8 mouse cellular contexts compared by ENCODE assay signal in the genomic region with DNA sequence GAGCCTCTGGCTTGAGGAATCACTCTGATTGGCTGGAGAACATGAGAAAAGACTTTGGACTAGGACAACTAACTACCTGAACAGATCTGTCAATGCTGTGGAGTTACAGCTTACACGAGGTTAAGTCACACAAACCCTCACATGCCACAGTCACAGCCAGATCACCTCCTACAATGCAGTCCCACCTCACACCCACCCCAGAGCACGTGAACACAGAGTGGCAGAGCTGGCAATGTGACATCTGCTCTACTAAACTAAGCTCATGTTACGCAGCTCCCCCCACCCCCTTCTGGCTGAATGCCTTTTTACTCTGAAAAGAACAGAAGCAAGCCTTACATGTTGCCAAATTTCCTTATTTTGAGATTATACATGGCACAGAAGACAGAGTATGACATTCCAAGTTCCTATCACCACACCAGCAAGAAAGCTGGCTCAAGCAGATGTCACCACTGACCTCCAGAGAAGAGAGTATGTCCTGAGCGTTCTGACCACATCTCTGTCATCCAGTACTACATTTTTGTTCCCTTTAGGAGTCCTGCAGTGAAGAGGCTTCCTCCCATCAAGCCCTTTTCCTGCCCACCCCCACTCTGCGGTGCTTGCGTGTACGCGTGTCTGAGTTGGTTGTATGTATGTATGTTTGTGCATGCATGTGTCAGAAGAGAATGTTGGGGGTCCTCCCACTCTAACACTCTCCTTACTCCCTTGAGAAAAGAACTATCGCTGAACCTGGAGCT. TPM values are rescaled to one million over a fixed set of nuclear protein-coding genes. Genes with fewer than 3 reads are reported as not detected.
A peak's percentile ranks its signal among the peaks of the same experiment; 100 is the strongest.
DNase-seq lines count a peak whose midpoint lies in the region; ATAC-seq lines count a peak whose summit lies in the region.

No protein-coding gene starts in this region.

- H3K27ac ChIP-seq in embryonic facial prominence, embryonic 11.5 days (replicated peaks; ENCODE audit: low read depth, low read length): no peak overlapping the region
- H3K27ac ChIP-seq in heart, embryonic 13.5 days (replicated peaks): peak overlapping the region; percentile 70
- peak overlapping the region; percentile 6 for H3K27ac ChIP-seq in liver, embryonic 13.5 days
- H3K27ac ChIP-seq in stomach, embryonic 14.5 days (ENCODE audit: low read length): no peak overlapping the region

- H3K4me1 ChIP-seq in embryonic facial prominence, embryonic 11.5 days (ENCODE audit: control insufficient read depth, insufficient read depth, low read length): no peaks in the 10 kb centered on the region
- peaks cover 42% of the 10 kb centered on the region for H3K4me1 ChIP-seq in heart, embryonic 13.5 days
- peaks cover 70% of the 10 kb centered on the region for H3K4me1 ChIP-seq in liver, embryonic 13.5 days (replicated peaks)
- peaks cover 3% of the 10 kb centered on the region; the same call in 1 of the 2 replicates for H3K4me1 ChIP-seq in stomach, embryonic 14.5 days (ENCODE audit: control insufficient read depth, insufficient read depth, low read length)

- intact Hi-C loops in gastrocnemius, postnatal 36 days (cut with DNase I): no loop called here

- no peaks in the 10 kb centered on the region for H3K36me3 ChIP-seq in embryonic facial prominence, embryonic 11.5 days (replicated peaks; ENCODE audit: control insufficient read depth, insufficient read depth, low read depth, low read length)
- no peaks in the 10 kb centered on the region for H3K36me3 ChIP-seq in heart, embryonic 13.5 days
- no peaks in the 10 kb centered on the region for H3K36me3 ChIP-seq in liver, embryonic 13.5 days
- no peaks in the 10 kb centered on the region for H3K36me3 ChIP-seq in stomach, embryonic 14.5 days (ENCODE audit: control insufficient read depth, insufficient read depth, low read length)

- 62% methylated on average over 9 of the region's 9 CpGs for WGBS in embryonic facial prominence, embryonic 11.5 days
- 49% methylated on average over 9 of the region's 9 CpGs for WGBS in heart, embryonic 13.5 days
- WGBS in liver, embryonic 13.5 days (ENCODE audit: insufficient replicate concordance): 38% methylated on average over 9 of the region's 9 CpGs
- WGBS in stomach, embryonic 14.5 days: 66% methylated on average over 9 of the region's 9 CpGs

- DNase-seq in gastrocnemius, adult 18-20 months (ENCODE audit: low spot score): peak; percentile 7
- DNase-seq in gastrocnemius, postnatal 4 days (ENCODE audit: low spot score in 2 of 2): no peak
- DNase-seq in embryonic facial prominence, embryonic 11.5 days (ENCODE audit: low spot score): peak; percentile 23
- peak; percentile 17 to 51 for DNase-seq in kidney, postnatal 4 days
- DNase-seq in liver, embryonic 13.5 days: no peak
- DNase-seq in gastrocnemius, postnatal 36 days: no peak

- H3K9ac ChIP-seq in embryonic facial prominence, embryonic 11.5 days (replicated peaks; ENCODE audit: low read length): no peak overlapping the region
- no peak overlapping the region for H3K9ac ChIP-seq in heart, embryonic 13.5 days
- H3K9ac ChIP-seq in liver, embryonic 13.5 days: peak overlapping the region; percentile 22; the same call in 1 of the 2 replicates
- H3K9ac ChIP-seq in stomach, embryonic 14.5 days (replicated peaks; ENCODE audit: low read depth, low read length): no peak overlapping the region

- ATAC-seq in embryonic facial prominence, embryonic 11.5 days (replicated peaks; ENCODE audit: insufficient number of reproducible peaks, low FRiP score, low TSS enrichment, low read depth): 0 out of 2 replicates have a peak, but pooled peaks have one; percentile 57
- ATAC-seq in heart, embryonic 13.5 days (ENCODE audit: extremely low read depth, insufficient number of reproducible peaks, low FRiP score, low TSS enrichment): peak; percentile 23; the same call in 1 of the 2 replicates
- no peak for ATAC-seq in liver, embryonic 13.5 days (ENCODE audit: low read depth)
- ATAC-seq in stomach, embryonic 14.5 days (ENCODE audit: insufficient number of reproducible peaks, insufficient read depth, low FRiP score, low read depth): 0 out of 2 replicates have a peak, but pooled peaks have one; percentile 30

- H3K4me3 ChIP-seq in embryonic facial prominence, embryonic 11.5 days (ENCODE audit: low read depth, low read length): no peak overlapping the region
- no peak overlapping the region for H3K4me3 ChIP-seq in heart, embryonic 13.5 days
- no peak overlapping the region for H3K4me3 ChIP-seq in liver, embryonic 13.5 days (replicated peaks)
- H3K4me3 ChIP-seq in stomach, embryonic 14.5 days (ENCODE audit: low read depth, low read length): no peak overlapping the region

- H3K9me3 ChIP-seq in embryonic facial prominence, embryonic 11.5 days (replicated peaks; ENCODE audit: control insufficient read depth, low read length): no peaks in the 10 kb centered on the region
- H3K9me3 ChIP-seq in heart, embryonic 13.5 days: no peaks in the 10 kb centered on the region
- H3K9me3 ChIP-seq in liver, embryonic 13.5 days (replicated peaks): no peaks in the 10 kb centered on the region
- H3K9me3 ChIP-seq in stomach, embryonic 14.5 days (ENCODE audit: control insufficient read depth, low read depth, low read length): no peaks in the 10 kb centered on the region

- H3K4me2 ChIP-seq in embryonic facial prominence, embryonic 11.5 days (ENCODE audit: low read depth, low read length): no peak overlapping the region
- peak overlapping the region; percentile 24 for H3K4me2 ChIP-seq in heart, embryonic 13.5 days
- peak overlapping the region; percentile 30; the same call in 1 of the 2 replicates for H3K4me2 ChIP-seq in liver, embryonic 13.5 days
- no peak overlapping the region for H3K4me2 ChIP-seq in stomach, embryonic 14.5 days (replicated peaks; ENCODE audit: low read depth, low read length)

- no peaks in the 10 kb centered on the region for H3K27me3 ChIP-seq in embryonic facial prominence, embryonic 11.5 days (ENCODE audit: control insufficient read depth, insufficient read depth, low read length)
- no peaks in the 10 kb centered on the region for H3K27me3 ChIP-seq in heart, embryonic 13.5 days (replicated peaks)
- H3K27me3 ChIP-seq in liver, embryonic 13.5 days: no peaks in the 10 kb centered on the region
- H3K27me3 ChIP-seq in stomach, embryonic 14.5 days (ENCODE audit: control insufficient read depth, insufficient read depth, low read length): no peaks in the 10 kb centered on the region

RNA-seq across cellular contexts. Expression of gene Ralgapa2, which starts 9.4 kb away (rescaled TPM):
- 1 to 10 TPM; 8.3 to 9.3 TPM for total RNA-seq in gastrocnemius, adult 18-20 months (2021)
- total RNA-seq in gastrocnemius, postnatal 4 days (2021): 1 to 10 TPM; 7.0 to 8.2 TPM
- 6.6 and 8.2 TPM in 2 replicates for polyA plus RNA-seq in embryonic facial prominence, embryonic 11.5 days (2014; fragmentation: Nextera tagmentation; extraction: Ambion mirVana)
- 6.5 and 9.7 TPM in 2 replicates for polyA plus RNA-seq in heart, embryonic 13.5 days (2015; fragmentation: Nextera tagmentation; extraction: Ambion mirVana)
- 2.9 and 3.3 TPM in 2 replicates for polyA plus RNA-seq in liver, embryonic 13.5 days (2015; fragmentation: Nextera tagmentation; extraction: Ambion mirVana)
- 10.6 and 13.8 TPM in 2 replicates for polyA plus RNA-seq in stomach, embryonic 14.5 days (2014; fragmentation: Nextera tagmentation; extraction: Ambion mirVana)
- total RNA-seq in gastrocnemius, postnatal 36 days (2021): 1 to 10 TPM; 6.4 to 7.3 TPM

Comparison
In these comparisons a context has a peak if more than half of its experiments do, and no peak if none do; other contexts are left out.
1. DNase-seq: peak in gastrocnemius, adult 18-20 months (single experiment), embryonic facial prominence, embryonic 11.5 days (single experiment) and kidney, postnatal 4 days (2 of 2); none in gastrocnemius, postnatal 4 days (0 of 2), liver, embryonic 13.5 days (single experiment) and gastrocnemius, postnatal 36 days (0 of 2).
2. H3K27ac ChIP-seq: peak in heart, embryonic 13.5 days (single experiment) and liver, embryonic 13.5 days (single experiment); none in embryonic facial prominence, embryonic 11.5 days (single experiment) and stomach, embryonic 14.5 days (single experiment).
3. H3K4me2 ChIP-seq: peak in heart, embryonic 13.5 days (single experiment) and liver, embryonic 13.5 days (single experiment); none in embryonic facial prominence, embryonic 11.5 days (single experiment) and stomach, embryonic 14.5 days (single experiment).